Mouse (Mus musculus) stomach, postnatal 0 days (tissue): Measurements from ENCODE around the gene Tshz2.

ENCODE experiments used
- CTCF ChIP-seq: IDR thresholded peaks from 2 replicates; pipeline ENCODE4 v1.5.1; 2016; ENCODE audit warnings: antibody characterized with exemption, low read depth, mild to moderate bottlenecking, moderate library complexity
- EP300 ChIP-seq: optimal IDR thresholded peaks from 2 replicates; pipeline ENCODE3; 2016; ENCODE audit warnings: antibody characterized with exemption

DNA sequence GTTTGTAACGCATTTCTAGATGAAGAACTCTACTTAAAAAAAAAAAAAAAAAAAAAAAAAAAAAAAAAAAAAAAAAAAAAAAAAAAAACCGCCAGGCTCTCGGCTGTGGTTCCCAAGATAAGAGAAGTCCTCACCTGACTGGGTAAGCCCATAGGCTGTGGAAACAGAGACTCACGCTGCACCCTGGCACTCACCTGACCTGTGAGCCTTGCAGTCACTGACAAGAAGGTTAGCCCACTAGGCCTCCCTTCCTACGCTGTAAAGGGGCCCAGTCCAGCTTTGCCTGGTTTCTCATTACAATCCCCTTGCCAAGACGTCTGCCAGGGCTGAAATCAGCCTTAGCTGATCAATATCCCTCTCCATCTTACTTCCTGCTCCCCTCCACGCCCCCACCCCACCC, 46.5 kb downstream of the Tshz2 start:
- no peak for TF ChIP-seq CTCF
- TF ChIP-seq EP300 = no peak
